Mouse (Mus musculus) small intestine, adult 2 months (tissue): ENCODE results near the gene Ube2e1. TPM values are rescaled to one million over a fixed set of nuclear protein-coding genes. Genes with fewer than 3 reads are reported as not detected.

Experiments used
- H3K27ac ChIP-seq: fragments of 200-500 bp; 2 replicates; pipeline ENCODE4 v1.5.1; 2012; ENCODE audit warnings: low read depth, low read length, control low read depth, inconsistent platforms; ENCODE audit not compliant: insufficient read depth
- H3K27me3 ChIP-seq: fragments of 200-500 bp; 2 replicates; pipeline ENCODE4 v1.6.1; 2012; ENCODE audit warnings: mild to moderate bottlenecking, moderate library complexity, low read length, inconsistent platforms; ENCODE audit not compliant: control insufficient read depth, insufficient read depth
- H3K36me3 ChIP-seq: fragments of 200-500 bp; 2 replicates; pipeline ENCODE4 v1.6.1; 2012; ENCODE audit warnings: mild to moderate bottlenecking, low read length, control low read depth, inconsistent platforms; ENCODE audit not compliant: control insufficient read depth, insufficient read depth
- H3K4me1 ChIP-seq: fragments of 200-500 bp; 2 replicates; pipeline ENCODE4 v1.6.1; 2012; ENCODE audit warnings: low read length, inconsistent platforms, mixed read lengths; ENCODE audit not compliant: control insufficient read depth, insufficient read depth, insufficient read length
- H3K4me3 ChIP-seq: fragments of 200-500 bp; 2 replicates; pipeline ENCODE4 v1.5.1; 2012; ENCODE audit warnings: low read depth, mild to moderate bottlenecking, control low read depth, inconsistent platforms, low read length, moderate library complexity
- CTCF ChIP-seq: fragments of 200-500 bp; IDR thresholded peaks from 2 replicates; pipeline ENCODE4 v1.5.1; 2012; ENCODE audit warnings: low read depth, mild to moderate bottlenecking, control low read depth, inconsistent platforms, low read length, moderate library complexity, mixed read lengths; ENCODE audit not compliant: insufficient replicate concordance, insufficient read length; ENCODE audit errors: extremely low read depth
- POLR2A ChIP-seq: fragments of 200-500 bp; IDR thresholded peaks from 2 replicates; pipeline ENCODE4 v1.6.1; 2012; ENCODE audit warnings: low read depth, mild to moderate bottlenecking, control low read depth, inconsistent platforms, low read length, moderate library complexity
- WGBS: fragments of 180-500 bp; shearing (Covaris S2); methylation state at CpG from one replicate; pipeline ENCODE4 v1.1.7; 2018; 5-methylcytosine and 5-hydroxymethylcytosine counted together
- polyA plus RNA-seq: library from polyadenylated mRNA; depleted of rRNA; stranded (reverse); fragments of >200 nt; gene quantifications from 2 replicates; pipeline ENCODE4 v1.2.3, GENCODE M21; 2012; rRNA removed

Ube2e1 gene
- polyA plus RNA-seq, 1 experiment, result 6.8 TPM

DNA sequence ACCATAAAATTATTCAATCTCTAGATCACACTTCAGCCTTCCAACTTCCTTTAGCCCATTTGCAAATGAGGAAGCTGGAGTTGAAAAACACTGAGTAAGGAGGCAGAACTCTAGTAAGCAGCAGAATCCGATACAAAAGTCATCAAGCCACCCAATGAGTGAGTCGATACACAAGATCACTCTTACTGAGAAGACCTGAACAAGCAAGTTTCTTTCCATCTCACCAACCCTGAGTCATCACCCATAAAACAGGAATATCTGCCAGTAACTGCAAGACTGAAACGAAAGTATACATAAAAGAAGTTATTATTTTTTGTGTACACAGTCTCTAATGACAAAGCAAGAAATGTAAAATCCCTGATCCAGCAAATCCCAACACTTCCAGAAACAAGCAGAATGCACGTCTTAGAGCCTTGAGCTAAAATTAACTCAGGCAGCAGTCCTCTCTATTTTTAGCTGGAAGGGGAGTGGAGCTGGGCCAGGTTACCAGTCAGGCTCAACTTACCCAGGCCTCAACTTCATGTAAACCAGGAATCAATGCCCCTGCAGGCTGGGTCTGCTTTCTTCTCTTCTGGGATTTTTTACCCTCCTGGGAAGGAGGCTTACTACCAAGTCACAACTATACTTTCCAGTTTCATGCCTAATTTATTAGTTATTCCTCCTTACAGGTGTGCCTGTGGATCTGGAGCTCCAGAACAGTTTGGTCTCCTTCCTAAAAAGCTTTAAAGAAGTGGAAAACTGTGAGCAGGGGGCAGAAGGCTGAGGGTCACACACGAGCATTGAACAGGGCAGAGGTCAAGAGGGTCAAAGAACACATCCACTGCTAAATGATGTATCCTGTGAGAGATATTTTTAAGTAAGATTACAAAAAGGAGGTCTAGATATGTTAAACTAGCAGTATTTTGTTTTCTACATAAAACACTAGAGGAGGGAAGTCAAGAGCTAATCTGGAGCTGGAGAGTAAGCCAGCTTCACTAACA, 97.4 kb downstream of the Ube2e1 start:
- TF ChIP-seq POLR2A (no peak), CTCF (no peak)
- 9% methylated on average over 5 of the region's 5 CpGs for WGBS
- Histone ChIP-seq H3K27me3 (no peaks in the 10 kb centered on the region), H3K27ac (peak overlapping the region; percentile 98), H3K36me3 (0 out of 2 replicates have a peak, but pooled peaks cover 2% of the 10 kb centered on the region), H3K4me1 (peaks cover 9% of the 10 kb centered on the region; the same call in 1 of the 2 replicates), H3K4me3 (no peak overlapping the region)

DNA sequence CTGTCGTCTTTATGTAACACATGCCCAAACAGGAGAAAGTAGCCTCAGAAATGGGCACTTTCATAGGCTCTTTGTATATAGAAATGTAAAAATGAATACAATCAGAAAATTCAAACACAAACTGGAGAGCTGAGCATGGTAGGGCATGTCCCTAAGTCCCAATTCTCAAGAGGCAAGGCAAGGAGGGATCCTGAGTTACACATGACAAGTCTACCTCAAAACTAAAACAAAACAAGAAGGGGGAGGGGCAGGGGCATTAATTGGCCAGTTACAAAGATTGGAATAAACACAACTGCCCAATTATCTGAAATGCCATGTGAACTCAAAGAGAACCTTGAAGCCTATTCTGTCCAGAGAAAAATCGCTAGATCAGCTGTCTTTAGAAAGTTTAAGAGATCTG, 98.6 kb downstream of the Ube2e1 start:
- Histone ChIP-seq H3K4me3 (no peak overlapping the region), H3K4me1 (peaks cover 9% of the 10 kb centered on the region; the same call in 1 of the 2 replicates), H3K27me3 (no peaks in the 10 kb centered on the region), H3K27ac (0 out of 2 replicates have a peak overlapping the region, but pooled peaks have one; percentile 16), H3K36me3 (peaks cover 4% of the 10 kb centered on the region; the same call in 1 of the 2 replicates)
- 83% methylated on average over 2 of the region's 2 CpGs for WGBS
- TF ChIP-seq POLR2A (no peak), CTCF (no peak)

Other genes starting within 250 kb of the Ube2e1 start
- gene Nr1d2, start 92.7 kb downstream of the Ube2e1 start, polyA plus RNA-seq, result 8.3 and 11.9 TPM in 2 replicates
- gene Nkiras1, start 60.7 kb downstream of the Ube2e1 start, polyA plus RNA-seq, result 0.89 and 2.1 TPM in 2 replicates
- 139 and 178 TPM in 2 replicates for gene Rpl15, start 60.5 kb downstream of the Ube2e1 start, polyA plus RNA-seq